Mouse (Mus musculus): Measurements from ENCODE around the gene Dap.

DNA sequence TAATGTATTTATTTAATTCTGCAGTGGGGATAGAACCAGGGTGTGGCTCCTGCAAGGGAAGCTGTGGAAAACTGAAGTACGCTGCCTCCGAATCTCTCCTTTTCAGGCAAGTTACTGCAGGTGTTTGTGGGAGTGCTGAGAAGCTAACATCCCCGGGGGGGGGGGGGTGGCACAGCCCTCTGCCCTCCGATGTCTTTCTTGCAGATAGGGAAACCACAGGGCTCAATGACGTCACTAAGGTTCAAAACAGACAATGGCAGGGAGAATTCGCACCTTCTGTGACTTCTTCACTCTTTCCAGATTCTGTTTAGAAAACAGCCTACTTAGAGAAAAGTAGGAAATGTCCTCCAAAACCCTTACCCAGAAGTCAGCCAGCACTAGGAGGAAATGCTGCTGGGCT is 1.9 kb upstream of the Dap start:
- TF ChIP-seq CTCF (IDR thresholded peaks at IDR 0.05; ENCODE audit: borderline replicate concordance, insufficient read depth, low read depth, low read length) (no peak), POLR2A (IDR thresholded peaks at IDR 0.05; ENCODE audit: borderline replicate concordance, insufficient read depth, low read length) (no peak)

All from cerebellum, adult 2 months (tissue).